Mouse (Mus musculus): ENCODE results near the gene Speer4c. TPM values are rescaled to one million over a fixed set of nuclear protein-coding genes. Genes with fewer than 3 reads are reported as not detected.
"Not testable (repeated sequence)": the region's sequence is repeated elsewhere in the genome, so short reads cannot be mapped to it uniquely, and the experiment has no call there.

The Speer4c gene
- polyA plus RNA-seq, 1 experiment from 2014 or later, result not detected

DNA sequence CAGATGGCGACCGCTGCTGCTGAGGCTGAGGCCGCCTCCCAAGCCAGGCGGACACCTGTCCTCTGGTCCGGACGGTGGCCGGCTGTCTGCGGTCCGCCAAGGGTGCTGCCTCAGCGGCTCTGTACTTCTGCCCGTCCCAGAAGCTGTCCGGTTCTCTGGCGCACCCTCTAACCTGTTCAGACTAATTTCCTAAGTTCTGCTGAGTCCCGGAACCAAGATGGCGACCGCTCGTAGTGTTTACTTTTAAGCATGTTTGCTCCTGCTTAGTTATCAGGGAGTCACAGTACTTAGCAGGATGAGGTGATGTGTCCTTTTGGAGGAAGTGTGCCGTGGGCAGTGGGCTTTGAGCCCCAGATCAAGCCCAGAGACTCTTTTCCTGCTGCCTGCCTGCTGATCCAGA is 43.3 kb downstream of the Speer4c start:
- DNase-seq (ENCODE audit: low spot score) (peak; percentile 47), ATAC-seq (replicated peaks; ENCODE audit: low FRiP score) (0 out of 2 replicates have a peak, but pooled peaks have one; percentile 21)
- WGBS, result 89% methylated on average over 7 of the region's 18 CpGs
- not testable (repeated sequence) for H3K4me2 ChIP-seq (ENCODE audit: low read depth, low read length, severe bottlenecking); H3K27ac ChIP-seq (ENCODE audit: low read depth, low read length); H3K4me3 ChIP-seq (ENCODE audit: low read depth, low read length); H3K9ac ChIP-seq (ENCODE audit: low read length); H3K36me3 ChIP-seq (ENCODE audit: control insufficient read depth, insufficient read depth, low read length); H3K4me1 ChIP-seq (replicated peaks; ENCODE audit: control insufficient read depth, insufficient read depth, low read length); H3K27me3 ChIP-seq (ENCODE audit: control insufficient read depth, insufficient read depth, low read length); H3K9me3 ChIP-seq (ENCODE audit: control insufficient read depth, low read length)

DNA sequence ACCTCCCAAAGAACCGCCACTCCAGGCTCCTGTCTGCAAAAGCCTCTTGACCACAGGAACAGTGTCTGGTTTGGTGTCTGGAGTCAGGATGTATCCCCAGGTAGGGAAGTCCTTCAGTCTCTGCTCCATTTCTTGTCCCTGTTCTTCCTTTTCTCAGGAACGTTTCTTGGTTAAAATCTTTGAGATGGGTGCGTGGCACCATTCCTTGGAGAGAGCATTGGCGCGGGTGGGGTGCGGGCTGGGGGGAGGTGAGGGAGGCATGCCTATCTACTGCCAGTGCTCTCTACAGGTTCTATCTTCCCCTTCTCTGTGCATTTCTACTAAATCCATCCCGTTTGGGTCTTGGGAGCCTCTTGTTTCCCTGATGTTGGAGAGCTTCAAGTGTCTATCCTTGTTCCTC is 50.2 kb downstream of the Speer4c start:
- H3K27me3 ChIP-seq (ENCODE audit: control insufficient read depth, insufficient read depth, low read length); H3K36me3 ChIP-seq (ENCODE audit: control insufficient read depth, insufficient read depth, low read length); H3K27ac ChIP-seq (ENCODE audit: low read depth, low read length); DNase-seq (ENCODE audit: low spot score); ATAC-seq (replicated peaks; ENCODE audit: low FRiP score); H3K4me3 ChIP-seq (ENCODE audit: low read depth, low read length); H3K4me2 ChIP-seq (ENCODE audit: low read depth, low read length, severe bottlenecking); H3K9ac ChIP-seq (ENCODE audit: low read length); H3K4me1 ChIP-seq (replicated peaks; ENCODE audit: control insufficient read depth, insufficient read depth, low read length); H3K9me3 ChIP-seq (ENCODE audit: control insufficient read depth, low read length): not testable (repeated sequence)
- WGBS, result 77% methylated on average over 7 of the region's 7 CpGs

Other genes with a start within 250 kb of the Speer4c start
- not detected in 2 replicates for gene Gm21149, start 237.7 kb downstream of the Speer4c start, polyA plus RNA-seq (2014; fragmentation: Nextera tagmentation; extraction: Ambion mirVana)
- not detected in 2 replicates for gene Gm21190, start 185.0 kb downstream of the Speer4c start, polyA plus RNA-seq (2014; fragmentation: Nextera tagmentation; extraction: Ambion mirVana)
- not detected in 2 replicates for gene Gm21083, start 136.9 kb downstream of the Speer4c start, polyA plus RNA-seq (2014; fragmentation: Nextera tagmentation; extraction: Ambion mirVana)
- gene Speer4d, start 95.2 kb downstream of the Speer4c start, polyA plus RNA-seq (2014; fragmentation: Nextera tagmentation; extraction: Ambion mirVana), result not detected in 2 replicates
- gene 4930572O03Rik, start 57.2 kb downstream of the Speer4c start, polyA plus RNA-seq (2014; fragmentation: Nextera tagmentation; extraction: Ambion mirVana), result not detected in 2 replicates
- gene Cacna2d1, start 220.4 kb upstream of the Speer4c start, polyA plus RNA-seq (2014; fragmentation: Nextera tagmentation; extraction: Ambion mirVana), result 19.8 and 21.9 TPM in 2 replicates